Mouse (Mus musculus): Measurements from ENCODE around the gene Tbc1d22a.

The Tbc1d22a gene

DNA sequence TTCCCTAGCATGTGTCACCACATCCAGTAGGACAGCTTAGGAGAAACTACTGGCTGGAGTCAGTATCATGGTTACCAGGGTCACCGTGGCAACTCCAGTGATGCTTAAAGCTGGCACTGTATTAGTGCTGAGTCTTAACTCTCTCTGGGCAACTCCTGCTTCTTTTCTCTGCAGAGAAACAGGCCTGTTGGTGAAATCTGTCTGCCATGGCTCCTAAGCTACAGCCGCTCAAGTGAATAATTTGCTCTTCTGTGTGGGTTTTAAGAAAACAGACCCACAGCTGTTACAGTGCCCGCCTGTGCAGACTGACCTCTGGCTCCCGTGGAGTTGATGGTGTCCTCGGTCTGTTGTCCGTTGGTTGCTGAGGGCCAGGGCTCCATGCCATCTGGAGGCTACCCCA, 205.4 kb downstream of the Tbc1d22a start:
- DNase-seq, result no peak

DNA sequence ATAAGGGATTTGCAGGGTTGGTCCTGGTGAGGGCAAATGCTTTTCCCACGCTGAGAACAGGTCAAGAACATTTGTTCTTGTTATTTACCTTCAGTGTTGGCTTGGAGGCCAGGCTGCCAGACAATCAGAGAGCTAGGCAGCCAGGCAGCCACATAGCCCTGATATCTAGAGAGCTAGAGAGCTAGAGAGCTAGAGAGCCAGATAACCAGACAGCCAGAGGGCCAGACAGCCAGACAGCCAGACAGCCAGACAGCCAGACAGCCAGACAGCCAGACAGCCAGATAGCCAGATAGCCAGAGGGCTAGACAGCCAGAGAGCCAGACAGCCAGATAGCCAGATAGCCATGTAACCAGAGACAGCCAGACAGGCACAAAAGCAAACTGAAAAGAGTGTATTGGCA, 208.6 kb downstream of the Tbc1d22a start:
- no peak for DNase-seq

DNA sequence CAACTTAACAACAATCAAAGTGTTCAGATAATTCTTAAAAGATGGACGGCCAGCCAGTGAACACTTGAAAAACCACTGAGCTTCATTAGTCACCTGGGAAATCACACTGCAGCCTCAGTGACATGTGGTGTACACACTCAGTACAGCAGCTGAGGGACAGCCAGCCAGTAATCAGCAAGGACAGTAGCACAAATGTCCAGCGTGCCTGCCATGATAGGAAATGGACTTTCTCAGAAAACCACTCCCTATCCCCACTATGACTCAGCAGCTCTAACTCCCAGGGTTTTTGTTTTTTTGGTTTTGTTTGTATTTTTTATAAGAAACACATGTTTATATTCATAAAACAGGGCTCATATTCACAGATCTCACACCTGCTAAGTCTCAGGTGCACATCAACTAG, 209.6 kb downstream of the Tbc1d22a start:
- no peak for DNase-seq

DNA sequence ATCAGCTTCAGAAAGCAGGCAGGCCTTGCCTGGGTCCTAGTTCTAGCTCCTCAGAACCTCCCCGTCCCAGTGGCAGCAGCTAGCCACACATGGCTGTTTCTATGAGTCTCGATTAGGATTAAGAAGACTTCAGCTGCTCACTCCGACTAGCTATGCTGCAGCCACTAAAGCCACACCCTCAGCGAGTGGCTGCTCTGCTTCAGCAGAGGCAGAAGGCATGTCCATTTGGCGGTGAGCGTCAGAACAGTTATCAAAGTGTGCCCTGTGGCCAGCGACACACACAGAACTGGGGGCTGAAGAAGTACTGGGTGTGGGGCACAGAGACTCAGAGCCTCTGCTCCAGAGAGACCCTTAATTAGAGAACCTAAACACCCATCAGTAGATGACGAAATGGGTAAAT, 210.7 kb downstream of the Tbc1d22a start:
- no peak for DNase-seq

DNA sequence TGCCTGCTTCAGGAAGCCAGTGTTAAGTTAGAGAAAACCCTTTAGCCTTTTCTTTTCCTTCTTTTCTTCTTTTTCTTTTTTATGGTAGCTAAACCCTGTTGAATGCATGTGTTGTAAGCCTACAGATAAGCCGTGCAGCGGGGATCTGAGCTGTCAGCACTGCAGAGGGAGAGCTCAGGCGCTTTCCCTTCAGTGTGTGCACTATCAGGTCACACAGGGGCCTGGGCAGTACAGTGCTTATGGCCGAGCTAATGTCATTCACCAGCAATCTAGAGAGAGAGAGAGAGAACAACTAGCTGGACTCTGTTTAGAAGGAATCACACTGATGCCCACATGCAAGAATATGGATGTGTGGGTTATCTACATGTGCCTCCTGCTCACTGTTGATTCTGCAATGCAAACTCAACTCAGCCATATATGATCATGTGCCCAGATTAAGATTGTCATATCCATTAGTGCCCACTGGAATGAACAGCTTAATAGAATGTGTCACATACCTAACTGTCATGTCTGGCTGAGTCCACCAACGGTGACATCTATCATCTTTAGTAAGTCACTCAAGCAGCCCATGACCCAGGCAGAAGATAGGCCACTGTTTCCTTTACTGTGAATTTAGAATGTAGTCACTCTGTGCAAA, 212.2 kb downstream of the Tbc1d22a start:
- no peak for DNase-seq

DNA sequence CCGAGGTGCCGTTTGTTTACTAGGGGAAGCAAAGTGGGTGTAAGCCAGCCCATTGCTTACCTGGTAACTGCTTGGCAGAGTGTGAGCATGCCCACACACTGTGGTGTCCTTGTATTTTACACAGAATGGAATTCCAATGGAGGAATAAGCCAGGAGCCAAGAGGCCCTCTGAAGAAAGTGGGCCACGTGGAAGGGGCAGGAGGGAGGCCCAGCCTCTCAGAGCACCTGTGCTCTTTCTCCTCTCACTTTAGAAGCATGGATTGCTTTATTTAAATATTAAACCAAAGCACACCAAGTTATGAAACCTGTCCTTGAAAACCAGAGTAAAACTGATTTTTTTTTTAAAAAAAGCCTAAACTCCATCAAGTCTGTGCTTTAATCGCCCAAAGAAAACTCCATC, 213.2 kb downstream of the Tbc1d22a start:
- no peak for DNase-seq

DNA sequence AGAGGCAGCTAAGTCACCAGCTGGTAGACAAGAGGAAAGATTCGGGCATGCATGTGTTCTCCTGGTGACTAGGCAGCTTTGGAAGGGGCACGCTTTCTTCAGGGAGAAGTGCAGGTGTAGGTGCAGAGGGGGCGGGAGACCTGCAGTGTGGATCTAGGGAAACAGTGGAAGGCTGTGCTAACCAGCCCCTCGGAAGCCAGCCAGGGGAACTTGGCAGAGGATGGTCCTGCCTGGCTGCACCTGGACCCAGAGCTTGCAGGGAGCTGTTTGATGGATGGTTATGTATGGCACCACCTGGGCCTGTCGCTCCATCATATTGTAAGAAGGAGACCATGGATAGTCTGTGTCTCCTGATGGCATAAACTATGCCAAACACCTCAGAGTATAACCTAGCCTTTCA, 214.2 kb downstream of the Tbc1d22a start:
- DNase-seq, result no peak

DNA sequence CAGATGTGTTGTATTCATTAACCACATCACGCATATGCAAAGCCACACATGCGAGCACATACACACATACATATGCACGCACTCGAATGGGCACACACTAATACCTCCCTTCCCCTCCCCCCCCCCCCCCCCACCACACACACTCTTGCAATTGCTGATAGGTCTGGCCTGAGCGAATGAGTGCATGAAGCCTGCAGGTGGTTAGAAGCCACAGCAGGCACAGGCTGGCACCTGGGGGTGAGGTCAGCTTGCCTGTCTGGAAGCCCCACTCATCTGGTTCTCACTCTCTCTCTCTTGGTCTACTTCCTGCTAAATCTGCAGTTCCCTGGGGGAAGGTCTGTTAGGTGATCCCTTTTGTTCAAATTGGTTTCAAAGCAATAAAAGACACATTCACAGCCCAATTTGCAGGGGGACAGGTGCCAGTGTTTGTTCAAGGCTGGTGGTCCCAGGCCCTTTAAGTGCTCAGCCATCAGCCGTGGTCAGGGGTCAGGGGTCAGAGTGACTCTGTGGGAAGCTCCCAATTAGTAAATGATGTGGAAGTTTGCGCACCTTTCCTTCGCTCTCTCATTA, 215.6 kb downstream of the Tbc1d22a start:
- DNase-seq, result no peak

DNA sequence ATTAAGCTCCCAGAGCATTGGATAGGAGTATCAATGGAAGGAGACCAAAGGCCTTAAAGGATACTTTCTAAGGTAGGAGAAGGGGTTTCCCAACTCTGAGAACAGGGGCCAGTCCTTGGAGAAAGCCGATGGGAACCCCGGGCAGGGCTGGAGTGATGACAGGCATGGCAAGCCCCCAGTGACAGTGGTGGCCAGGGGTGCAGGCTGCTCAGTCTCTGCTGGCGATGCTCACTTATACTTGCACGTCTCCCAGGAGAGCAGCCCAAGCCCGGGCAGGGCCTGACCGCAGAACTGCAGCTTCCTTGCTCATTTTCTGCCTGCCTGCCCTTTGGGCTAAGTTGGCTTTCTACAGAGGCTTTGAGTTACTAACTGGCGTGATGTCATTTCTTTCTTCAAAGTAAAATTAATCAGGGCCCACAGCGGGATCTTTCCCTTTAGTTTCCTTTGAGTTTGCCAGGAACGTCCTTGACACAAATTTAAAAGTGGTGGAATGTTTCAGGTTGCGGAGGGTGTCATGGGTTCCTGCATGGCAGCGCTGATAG, 217.4 kb downstream of the Tbc1d22a start:
- DNase-seq, result no peak

DNA sequence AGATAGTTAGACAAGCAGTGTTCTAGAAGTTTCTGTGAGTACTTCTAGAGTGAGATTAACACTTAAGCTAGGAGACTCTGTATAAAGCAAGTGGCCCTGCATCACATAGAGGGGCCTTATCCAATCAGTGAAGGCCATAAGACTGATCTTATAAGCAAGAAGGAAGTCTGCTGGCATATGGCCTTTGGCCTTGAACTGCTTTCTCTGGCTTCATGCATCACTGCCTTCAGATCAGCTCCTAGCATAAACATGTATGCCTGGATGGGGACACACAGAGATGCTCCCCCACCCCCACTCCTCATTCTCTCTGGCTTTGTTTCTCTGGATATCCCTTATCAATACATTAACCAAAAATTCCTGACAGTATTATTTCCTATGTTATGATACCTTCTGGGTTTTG, 218.5 kb downstream of the Tbc1d22a start:
- DNase-seq, result no peak

DNA sequence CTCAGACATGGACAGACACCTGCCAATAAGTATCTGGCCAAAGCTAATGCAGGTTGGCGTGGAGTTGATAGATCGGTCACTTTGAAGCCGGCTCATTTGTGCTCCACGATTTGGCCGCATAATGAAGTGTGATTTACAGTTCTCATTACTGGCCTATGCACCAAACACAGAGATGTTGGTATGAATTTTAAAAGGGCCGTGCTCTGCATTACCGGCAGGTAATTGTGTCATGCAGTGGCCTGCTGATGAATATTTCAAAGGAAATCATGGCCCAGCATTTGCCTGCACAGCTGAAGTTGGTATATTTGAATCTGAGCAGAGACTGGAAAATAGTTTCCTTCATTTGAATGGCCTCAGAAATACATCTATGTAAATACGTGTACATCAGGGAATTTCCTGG, 219.1 kb downstream of the Tbc1d22a start:
- DNase-seq, result no peak

DNA sequence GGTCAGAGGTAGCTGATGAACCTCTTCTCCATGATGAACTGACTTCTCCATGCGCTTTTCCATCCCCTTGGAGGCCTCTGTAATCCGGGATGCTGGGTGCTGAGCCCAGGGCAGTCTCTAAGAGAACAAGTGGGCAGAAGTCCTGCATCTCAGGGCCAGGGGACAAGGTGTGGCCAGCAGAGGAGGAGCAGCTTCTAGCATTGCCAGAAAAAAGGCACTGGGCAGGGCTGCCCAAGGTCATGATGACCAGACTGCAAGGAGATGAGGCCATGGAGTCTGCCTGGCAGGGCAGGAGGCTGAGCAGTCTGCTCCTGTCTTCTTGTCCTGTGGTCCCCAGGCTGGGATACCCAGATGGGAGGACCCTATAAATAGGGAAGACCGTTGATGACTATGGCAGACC, 220.0 kb downstream of the Tbc1d22a start:
- DNase-seq, result no peak

DNA sequence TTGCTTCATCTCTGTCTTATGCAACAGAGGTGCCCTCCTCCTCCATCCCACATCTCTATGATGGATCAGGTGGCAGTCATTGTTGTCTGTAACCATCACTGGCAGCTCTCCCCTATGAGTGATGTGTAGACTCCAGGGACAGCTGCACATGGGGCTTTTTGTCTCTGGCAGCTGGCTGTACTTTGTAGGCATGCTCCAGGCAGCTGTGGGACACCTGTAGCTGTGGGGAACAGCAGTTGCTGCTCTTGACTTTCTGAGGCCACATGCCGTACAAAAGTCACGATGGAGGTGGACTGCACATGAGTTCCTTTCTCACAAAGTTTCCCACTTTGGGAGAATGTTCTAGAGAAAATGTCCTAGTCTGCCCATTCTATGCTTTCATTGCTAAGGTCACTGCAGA, 223.1 kb downstream of the Tbc1d22a start:
- DNase-seq, result no peak

DNA sequence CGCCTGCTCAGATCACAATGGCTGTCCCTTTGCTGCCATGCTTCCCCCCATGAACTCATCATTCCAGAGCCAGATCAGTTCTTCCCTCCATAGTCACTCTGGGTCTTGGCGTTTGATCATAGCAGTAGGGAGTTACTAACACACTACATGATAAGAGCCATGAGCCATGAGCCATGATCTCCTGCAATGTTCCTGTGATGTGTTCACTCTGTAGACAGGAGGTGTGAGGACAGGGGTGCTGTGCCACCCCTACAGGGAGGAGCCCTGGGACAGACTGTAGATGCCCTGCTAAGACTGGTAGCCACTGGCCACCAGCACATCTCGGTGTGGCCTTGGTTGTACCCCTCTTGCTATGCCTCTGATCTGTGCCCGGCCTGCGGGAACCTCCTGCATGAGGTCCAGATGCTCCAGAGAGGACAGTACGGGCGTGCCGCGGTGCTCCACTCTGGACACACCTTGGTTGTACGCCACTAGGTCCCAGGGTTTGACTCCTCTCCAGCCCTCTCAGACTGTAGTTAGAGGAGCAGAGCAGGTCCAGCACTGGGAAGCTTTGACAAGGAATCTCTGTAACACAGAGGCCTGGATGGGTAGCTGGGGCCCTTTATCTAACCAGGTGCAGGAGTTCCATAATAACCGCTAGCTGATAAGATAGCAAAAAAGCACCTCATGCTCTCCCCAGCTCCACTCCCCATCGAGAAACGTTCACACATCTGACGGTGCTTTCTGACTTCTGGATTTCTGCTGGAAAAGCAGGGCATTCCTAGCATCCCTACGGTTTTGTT, 224.9 kb downstream of the Tbc1d22a start:
- no peak for DNase-seq

DNA sequence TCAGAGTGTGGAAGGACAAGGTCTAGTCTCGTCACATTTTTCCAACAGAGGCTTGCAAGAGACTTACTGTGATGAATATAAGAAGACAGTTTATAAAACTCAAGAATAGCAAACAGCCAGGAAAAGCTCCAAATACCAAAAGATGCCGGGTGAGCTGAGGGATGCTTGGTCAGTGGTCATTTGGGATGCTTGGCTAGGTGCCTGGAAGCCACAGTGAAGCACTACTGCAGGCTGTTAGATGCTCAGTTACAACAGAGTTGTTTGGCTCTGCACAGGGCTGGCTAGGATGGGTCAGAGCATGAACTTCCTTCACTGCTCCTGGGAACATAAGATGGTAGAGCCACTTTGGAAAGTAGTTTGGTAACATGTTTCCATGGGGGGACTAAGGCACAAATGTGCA, 230.0 kb downstream of the Tbc1d22a start:
- no peak for DNase-seq

DNA sequence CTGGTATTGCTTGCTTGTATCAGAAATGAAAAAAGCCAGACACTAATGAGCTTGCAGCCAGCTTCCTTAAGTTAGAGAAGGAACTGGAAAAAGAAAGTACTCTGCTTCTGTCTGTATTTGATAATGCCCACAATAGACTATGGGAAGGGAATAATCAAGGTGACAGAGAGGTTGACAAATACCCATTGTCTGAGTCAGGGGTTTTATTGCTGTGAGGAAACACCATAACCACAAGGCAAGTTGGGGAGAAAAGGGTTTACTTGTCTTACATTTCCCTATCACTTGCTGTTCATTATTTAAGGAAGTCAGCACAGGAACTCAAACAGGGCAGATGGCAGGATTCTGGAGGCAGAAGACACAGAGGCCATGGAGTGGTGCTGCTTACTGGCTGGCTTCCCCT, 231.8 kb downstream of the Tbc1d22a start:
- no peak for DNase-seq

DNA sequence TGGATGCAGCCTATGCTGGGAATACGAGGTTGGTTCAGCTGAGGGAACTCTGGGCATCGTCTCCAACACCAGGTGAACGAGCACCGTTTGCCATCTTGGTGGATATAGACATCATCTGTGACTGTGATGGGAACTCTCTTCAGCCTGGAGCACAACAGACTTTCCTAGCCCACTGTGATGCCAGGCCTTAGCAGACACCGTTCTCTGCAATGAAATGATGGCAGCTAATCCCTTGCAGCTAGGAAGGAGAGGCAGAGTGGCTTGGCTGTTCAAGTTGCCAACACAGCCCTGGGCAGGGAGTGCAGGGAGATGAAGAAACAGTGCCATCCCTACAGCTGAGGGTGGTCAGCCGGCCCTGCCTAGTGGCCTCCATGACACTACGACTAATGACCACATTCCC, 233.0 kb downstream of the Tbc1d22a start:
- no peak for DNase-seq

DNA sequence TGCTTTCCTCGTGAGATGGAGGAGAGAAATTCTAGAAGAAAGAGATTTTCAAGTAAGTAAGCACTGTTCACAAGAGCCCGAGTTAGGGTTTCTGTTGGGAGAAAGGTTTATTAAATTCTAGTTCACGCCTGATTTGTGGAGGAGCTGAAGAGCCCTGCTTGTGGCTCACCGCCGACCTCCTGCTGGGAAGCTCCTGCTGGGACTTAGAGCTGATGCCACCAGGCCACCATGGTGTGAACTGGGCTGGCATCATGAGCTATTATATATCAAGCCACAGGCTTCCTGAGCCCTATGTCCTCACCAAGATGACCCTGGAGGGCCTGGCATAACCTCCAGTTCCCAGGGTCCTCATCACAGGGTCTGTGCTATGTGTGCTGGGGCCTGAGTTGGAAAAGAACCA, 235.0 kb downstream of the Tbc1d22a start:
- DNase-seq, result no peak

DNA sequence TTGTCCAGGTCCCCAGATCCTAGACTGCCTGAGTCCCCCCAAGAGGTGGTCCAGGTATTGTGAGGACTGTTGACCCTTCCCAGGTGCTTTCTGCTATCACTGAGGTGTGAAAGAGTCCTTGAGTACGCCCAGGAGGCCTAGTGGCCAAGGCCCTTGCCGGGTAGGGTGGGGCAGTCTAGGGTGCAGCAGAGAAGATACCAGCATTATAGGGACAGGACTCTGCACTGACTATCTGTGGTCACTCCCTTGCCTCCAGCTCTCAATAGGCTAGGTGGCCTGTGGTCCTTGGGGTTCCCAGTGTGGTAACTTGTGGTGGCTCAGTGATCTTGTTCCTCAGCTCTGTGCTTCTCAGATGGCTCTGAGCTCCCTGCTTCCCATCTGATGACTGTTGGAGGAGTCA, 235.5 kb downstream of the Tbc1d22a start:
- no peak for DNase-seq

DNA sequence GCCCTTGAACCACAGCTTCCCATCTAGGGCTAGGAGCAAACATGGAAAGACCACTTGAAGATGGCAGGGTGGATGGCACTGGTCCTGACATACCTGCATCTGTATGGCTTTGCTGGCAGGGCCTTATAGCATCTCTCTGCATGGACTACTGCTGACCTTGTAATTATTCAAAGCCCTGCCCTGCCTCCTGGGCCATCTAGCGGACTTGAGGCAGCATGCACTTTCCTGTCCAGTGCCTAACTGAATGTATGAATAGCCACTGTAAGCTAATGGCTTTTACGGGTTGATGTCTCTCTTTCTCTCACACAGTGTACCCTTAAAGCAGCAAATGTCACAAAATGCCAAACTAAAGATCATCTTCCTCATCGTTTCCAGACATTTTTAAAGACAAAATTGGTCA, 245.2 kb downstream of the Tbc1d22a start:
- no peak for DNase-seq

DNA sequence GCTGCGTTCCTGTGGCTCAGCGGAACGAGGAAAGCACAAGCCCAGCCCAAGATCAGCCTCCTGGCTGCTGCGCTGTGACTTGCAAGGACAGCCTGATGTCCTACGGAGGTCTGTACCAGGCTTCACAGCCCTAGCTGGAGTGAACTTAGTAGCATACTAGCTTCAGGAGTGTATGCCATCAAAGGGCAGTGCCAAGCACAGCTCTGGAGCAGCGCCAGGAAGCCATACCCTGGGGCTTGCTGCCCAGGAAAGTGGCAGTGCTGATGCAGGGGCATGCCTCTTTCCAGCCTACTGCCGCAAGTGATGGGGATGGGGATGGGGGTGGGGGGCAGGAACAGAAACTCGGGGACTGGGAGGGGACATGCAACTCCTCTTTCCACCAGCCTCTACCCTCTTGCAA, 248.4 kb downstream of the Tbc1d22a start:
- DNase-seq, result no peak

DNA sequence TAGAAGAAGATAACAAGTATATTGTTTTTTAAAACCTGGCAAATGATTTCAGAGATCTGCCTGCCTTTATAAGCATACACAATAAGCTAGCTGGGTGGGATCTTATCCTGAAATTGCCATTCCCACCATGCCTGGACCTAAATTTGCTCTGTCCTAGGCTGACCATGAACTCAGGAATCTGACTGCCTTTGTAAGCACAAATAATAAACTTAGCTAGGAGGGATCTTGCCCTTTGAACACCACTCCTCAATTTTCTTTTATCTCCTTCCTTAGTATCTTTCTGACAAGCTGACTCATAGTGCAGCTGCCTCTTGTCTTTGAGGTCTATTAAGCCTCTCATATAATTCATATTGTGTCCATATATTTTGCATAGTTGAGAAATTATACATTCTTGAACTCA, 253.8 kb downstream of the Tbc1d22a start:
- DNase-seq, result no peak

DNA sequence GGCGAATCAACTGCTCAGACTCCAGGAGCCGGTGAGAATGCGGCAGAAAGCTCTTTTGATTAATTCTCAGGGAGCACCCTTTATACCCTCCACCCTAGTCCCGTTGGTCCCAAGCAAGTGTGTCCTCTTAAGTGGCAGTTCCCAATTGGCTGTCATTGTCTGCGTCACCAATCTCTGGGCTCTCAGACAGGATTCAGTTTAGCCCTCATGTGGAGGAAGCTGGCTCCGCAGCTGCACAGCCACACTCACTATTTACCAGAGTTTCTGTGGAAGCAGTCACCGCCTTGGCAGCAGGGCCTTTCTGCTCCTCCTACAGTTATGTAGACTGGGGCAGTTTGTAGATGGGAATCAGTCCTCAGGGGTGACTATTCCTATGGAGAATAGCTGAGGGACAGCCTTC, 256.9 kb downstream of the Tbc1d22a start:
- peak; percentile 58 for DNase-seq

DNA sequence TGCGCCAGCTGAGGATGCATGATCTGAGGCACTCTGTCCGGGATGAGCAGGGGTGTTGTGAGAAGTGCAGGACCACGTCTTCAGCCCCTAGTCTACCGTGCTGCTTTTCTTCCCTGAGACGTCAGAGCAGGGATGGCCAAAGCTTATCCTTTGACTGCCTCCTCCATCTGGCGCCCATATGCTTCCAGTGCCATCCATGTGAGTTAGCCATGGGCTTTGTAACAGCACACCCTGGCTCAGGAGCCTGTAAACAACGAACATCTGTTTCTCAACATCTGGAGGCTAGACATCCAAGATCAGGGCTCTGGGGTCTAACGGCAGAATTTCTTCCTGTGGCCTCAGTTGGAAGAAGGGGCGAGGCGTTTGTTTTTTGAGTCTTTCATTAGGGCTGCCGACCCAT, 259.2 kb downstream of the Tbc1d22a start:
- no peak for DNase-seq
